Mouse (Mus musculus) embryonic facial prominence, embryonic 13.5 days (tissue): ENCODE data around the gene Pdcd2. TPM values are rescaled to one million over a fixed set of nuclear protein-coding genes. Genes with fewer than 3 reads are reported as not detected.

Experiments used
- ATAC-seq: fragments of 200-750 bp; cut with Nextera tagmentation; 2 replicates; pipeline ENCODE4 v1.8.0; 2017; ENCODE audit warnings: low read depth; ENCODE audit not compliant: insufficient number of reproducible peaks, insufficient read depth, low FRiP score, low TSS enrichment
- H3K27ac ChIP-seq: fragments of 300-500 bp; sonication (generic); 2 replicates; pipeline ENCODE4 v1.5.1; 2015; ENCODE audit warnings: moderate library complexity, mild to moderate bottlenecking, inconsistent platforms
- H3K27me3 ChIP-seq: fragments of 300-500 bp; sonication (generic); 2 replicates; pipeline ENCODE4 v1.6.1; 2015; ENCODE audit warnings: mild to moderate bottlenecking, inconsistent platforms
- H3K36me3 ChIP-seq: fragments of 300-500 bp; sonication (generic); 2 replicates; pipeline ENCODE4 v1.6.1; 2015; ENCODE audit warnings: mild to moderate bottlenecking, inconsistent platforms
- H3K4me1 ChIP-seq: fragments of 300-500 bp; sonication (generic); 2 replicates; pipeline ENCODE4 v1.6.1; 2015; ENCODE audit warnings: inconsistent platforms
- H3K4me2 ChIP-seq: fragments of 300-500 bp; sonication (generic); 2 replicates; pipeline ENCODE4 v1.6.1; 2015; ENCODE audit warnings: moderate library complexity, mild to moderate bottlenecking, inconsistent platforms
- H3K4me3 ChIP-seq: fragments of 300-500 bp; sonication (generic); 2 replicates; pipeline ENCODE4 v1.5.1; 2015; ENCODE audit warnings: mild to moderate bottlenecking, inconsistent platforms
- H3K9ac ChIP-seq: fragments of 300-500 bp; sonication (generic); 2 replicates; pipeline ENCODE4 v1.6.1; 2015; ENCODE audit warnings: mild to moderate bottlenecking, inconsistent platforms
- H3K9me3 ChIP-seq: fragments of 300-500 bp; sonication (generic); 2 replicates; pipeline ENCODE4 v1.6.1; 2016; ENCODE audit warnings: inconsistent platforms
- WGBS: fragments of 180-500 bp; shearing (Covaris S2); methylation state at CpG from one replicate; pipeline ENCODE4 v1.1.7; 2015; ENCODE audit warnings: mixed read lengths; 5-methylcytosine and 5-hydroxymethylcytosine counted together
- polyA plus RNA-seq: library from polyadenylated mRNA; unstranded; fragments of >200 nt; fragmentation: Nextera tagmentation; extraction: Ambion mirVana; gene quantifications from 2 replicates; pipeline ENCODE4 v1.2.1, GENCODE M21; 2015

Pdcd2 gene
- polyA plus RNA-seq, 1 experiment from 2014 or later: 46.3 TPM

- Histone ChIP-seq H3K4me2 (peak overlapping the region; percentile 93), H3K9me3 (peaks cover 7% of the 10 kb centered on the region; the same call in 1 of the 2 replicates), H3K4me3 (peak overlapping the region; percentile 52), H3K9ac (peak overlapping the region; percentile 72; the same call in 1 of the 2 replicates), H3K4me1 (no peaks in the 10 kb centered on the region), H3K27me3 (peaks cover 28% of the 10 kb centered on the region), H3K36me3 (no peaks in the 10 kb centered on the region), H3K27ac (no peak overlapping the region)
- no peak for ATAC-seq
- WGBS: 18% methylated on average over 8 of the region's 8 CpGs
Observed at GRCm38 (mm10) chr17:15535943-15536342, 8.8 kb upstream of the Pdcd2 start.

GRCm38 (mm10) chr17:15535162-15535800, 8.2 kb upstream of the Pdcd2 start:
- 70% methylated on average over 11 of the region's 11 CpGs for WGBS
- Histone ChIP-seq H3K4me2 (peak overlapping the region; percentile 93; the same call in 1 of the 2 replicates), H3K27ac (no peak overlapping the region), H3K9me3 (peaks cover 7% of the 10 kb centered on the region; the same call in 1 of the 2 replicates), H3K36me3 (no peaks in the 10 kb centered on the region), H3K9ac (no peak overlapping the region), H3K4me1 (no peaks in the 10 kb centered on the region), H3K4me3 (no peak overlapping the region), H3K27me3 (peaks cover 27% of the 10 kb centered on the region)
- no peak for ATAC-seq

- no peak for ATAC-seq
- H3K27ac ChIP-seq: no peak overlapping the region
- no peak overlapping the region for H3K9ac ChIP-seq
- H3K9me3 ChIP-seq: peaks cover 7% of the 10 kb centered on the region; the same call in 1 of the 2 replicates
- H3K4me2 ChIP-seq: no peak overlapping the region
- WGBS: 8% methylated on average over 5 of the region's 5 CpGs
- H3K4me1 ChIP-seq: peaks cover 10% of the 10 kb centered on the region
- peaks cover 3% of the 10 kb centered on the region for H3K27me3 ChIP-seq
- H3K4me3 ChIP-seq: no peak overlapping the region
- H3K36me3 ChIP-seq: peaks cover 5% of the 10 kb centered on the region; the same call in 1 of the 2 replicates
Observed at GRCm38 (mm10) chr17:15530141-15530540, 3.0 kb upstream of the Pdcd2 start.

- 85% methylated on average over 2 of the region's 2 CpGs for WGBS
- ATAC-seq: no peak
Observed at GRCm38 (mm10) chr17:15528887-15529286, 1.8 kb upstream of the Pdcd2 start.

GRCm38 (mm10) chr17:15527811-15528136, 673 bp upstream of the Pdcd2 start:
- peaks cover 23% of the 10 kb centered on the region for H3K36me3 ChIP-seq
- no peak for ATAC-seq

More at GRCm38 (mm10) chr17:15528887-15529286, 1.8 kb upstream of the Pdcd2 start:
- Histone ChIP-seq H3K4me3 (no peak overlapping the region), H3K27ac (no peak overlapping the region), H3K36me3 (peaks cover 17% of the 10 kb centered on the region), H3K9me3 (peaks cover 7% of the 10 kb centered on the region; the same call in 1 of the 2 replicates), H3K4me2 (no peak overlapping the region), H3K4me1 (peaks cover 10% of the 10 kb centered on the region), H3K27me3 (no peaks in the 10 kb centered on the region), H3K9ac (no peak overlapping the region)

GRCm38 (mm10) chr17:15526304-15526703, 797 bp downstream of the Pdcd2 start:
- WGBS: 9% methylated on average over 10 of the region's 10 CpGs
- no peaks in the 10 kb centered on the region for H3K9me3 ChIP-seq
- no peaks in the 10 kb centered on the region for H3K27me3 ChIP-seq
- H3K4me1 ChIP-seq: peaks cover 10% of the 10 kb centered on the region
- H3K4me2 ChIP-seq: peak overlapping the region; percentile 68
- H3K27ac ChIP-seq: no peak overlapping the region; the same call in 1 of the 2 replicates
- H3K9ac ChIP-seq: peak overlapping the region; percentile 79
- ATAC-seq: no peak
- peak overlapping the region; percentile 74 for H3K4me3 ChIP-seq
- peaks cover 37% of the 10 kb centered on the region for H3K36me3 ChIP-seq

More at GRCm38 (mm10) chr17:15527811-15528136, 673 bp upstream of the Pdcd2 start:
- WGBS: 57% methylated on average over 3 of the region's 3 CpGs
- H3K9me3 ChIP-seq: no peaks in the 10 kb centered on the region
- H3K4me3 ChIP-seq: peak overlapping the region; percentile 74
- H3K4me2 ChIP-seq: peak overlapping the region; percentile 68
- peak overlapping the region; percentile 82; the same call in 1 of the 2 replicates for H3K27ac ChIP-seq
- H3K4me1 ChIP-seq: peaks cover 10% of the 10 kb centered on the region
- H3K27me3 ChIP-seq: no peaks in the 10 kb centered on the region
- peak overlapping the region; percentile 79 for H3K9ac ChIP-seq

GRCm38 (mm10) chr17:15518766-15519165, 8.3 kb downstream of the Pdcd2 start:
- Histone ChIP-seq H3K36me3 (peaks cover 91% of the 10 kb centered on the region), H3K4me2 (no peak overlapping the region), H3K27ac (no peak overlapping the region), H3K9me3 (no peaks in the 10 kb centered on the region), H3K9ac (no peak overlapping the region), H3K4me1 (no peaks in the 10 kb centered on the region), H3K4me3 (no peak overlapping the region), H3K27me3 (no peaks in the 10 kb centered on the region)
- WGBS: 100% methylated on average over 1 of the region's 1 CpGs
- ATAC-seq: no peak

GRCm38 (mm10) chr17:15518186-15518585, 8.9 kb downstream of the Pdcd2 start:
- peaks cover 93% of the 10 kb centered on the region for H3K36me3 ChIP-seq

GRCm38 (mm10) chr17:15517776-15518175, 9.3 kb downstream of the Pdcd2 start:
- H3K4me3 ChIP-seq: no peak overlapping the region
- H3K27me3 ChIP-seq: no peaks in the 10 kb centered on the region
- H3K4me1 ChIP-seq: no peaks in the 10 kb centered on the region
- WGBS: 77% methylated on average over 5 of the region's 5 CpGs
- no peak for ATAC-seq
- H3K4me2 ChIP-seq: no peak overlapping the region
- no peaks in the 10 kb centered on the region for H3K9me3 ChIP-seq
- no peak overlapping the region for H3K27ac ChIP-seq
- no peak overlapping the region for H3K9ac ChIP-seq
- peaks cover 94% of the 10 kb centered on the region for H3K36me3 ChIP-seq

More at GRCm38 (mm10) chr17:15518186-15518585, 8.9 kb downstream of the Pdcd2 start:
- Histone ChIP-seq H3K4me2 (no peak overlapping the region), H3K27me3 (no peaks in the 10 kb centered on the region), H3K4me3 (no peak overlapping the region), H3K27ac (no peak overlapping the region), H3K4me1 (no peaks in the 10 kb centered on the region), H3K9me3 (no peaks in the 10 kb centered on the region), H3K9ac (no peak overlapping the region)
- WGBS: 92% methylated on average over 5 of the region's 5 CpGs
- no peak for ATAC-seq

GRCm38 (mm10) chr17:15510694-15511093, 16.4 kb downstream of the Pdcd2 start:
- H3K36me3 ChIP-seq: peaks cover 95% of the 10 kb centered on the region
- H3K9ac ChIP-seq: no peak overlapping the region
- H3K27me3 ChIP-seq: no peaks in the 10 kb centered on the region
- no peak for ATAC-seq
- 85% methylated on average over 2 of the region's 2 CpGs for WGBS
- H3K27ac ChIP-seq: no peak overlapping the region
- H3K9me3 ChIP-seq: no peaks in the 10 kb centered on the region
- H3K4me1 ChIP-seq: no peaks in the 10 kb centered on the region
- H3K4me2 ChIP-seq: no peak overlapping the region
- no peak overlapping the region for H3K4me3 ChIP-seq

- Histone ChIP-seq H3K27ac (peak within 1 kb of the TSS; percentile 95), H3K9ac (peak within 1 kb of the TSS; percentile 94), H3K36me3 (peaks cover 24% of the 10 kb centered on the region), H3K4me2 (peak within 1 kb of the TSS; percentile 82), H3K9me3 (no peaks in the 10 kb centered on the region), H3K4me3 (peak within 1 kb of the TSS; percentile 84), H3K4me1 (peaks cover 29% of the 10 kb centered on the region), H3K27me3 (no peaks in the 10 kb centered on the region)
- WGBS: under 1% methylated on average over 63 of the region's 63 CpGs
- ATAC-seq: peak; percentile 91
Observed at GRCm38 (mm10) chr17:15499656-15500394, 27.3 kb downstream of the Pdcd2 start, which contains the start of the genes Psmb1 and Tbp. TSS of gene Psmb1 (minus strand) at chr17:15499751. TSS of gene Tbp (plus strand) at chr17:15499888.
